Mouse (Mus musculus) layer of hippocampus, postnatal 36 days (tissue): ENCODE measurements around the gene Ralgps2. TPM values are rescaled to one million over a fixed set of nuclear protein-coding genes. Genes with fewer than 3 reads are reported as not detected.

Experiments
- DNase-seq, 2 experiments: peaks; one replicate each; pipeline ENCODE4 v3.0.0; 2022
- total RNA-seq, 2 experiments: library from RNA; stranded (reverse); gene quantifications; 2 replicates each; pipeline ENCODE4 v1.2.3; 2021

Ralgps2 gene
- 10 to 100 TPM; 71.0 to 78.7 TPM for total RNA-seq

DNA sequence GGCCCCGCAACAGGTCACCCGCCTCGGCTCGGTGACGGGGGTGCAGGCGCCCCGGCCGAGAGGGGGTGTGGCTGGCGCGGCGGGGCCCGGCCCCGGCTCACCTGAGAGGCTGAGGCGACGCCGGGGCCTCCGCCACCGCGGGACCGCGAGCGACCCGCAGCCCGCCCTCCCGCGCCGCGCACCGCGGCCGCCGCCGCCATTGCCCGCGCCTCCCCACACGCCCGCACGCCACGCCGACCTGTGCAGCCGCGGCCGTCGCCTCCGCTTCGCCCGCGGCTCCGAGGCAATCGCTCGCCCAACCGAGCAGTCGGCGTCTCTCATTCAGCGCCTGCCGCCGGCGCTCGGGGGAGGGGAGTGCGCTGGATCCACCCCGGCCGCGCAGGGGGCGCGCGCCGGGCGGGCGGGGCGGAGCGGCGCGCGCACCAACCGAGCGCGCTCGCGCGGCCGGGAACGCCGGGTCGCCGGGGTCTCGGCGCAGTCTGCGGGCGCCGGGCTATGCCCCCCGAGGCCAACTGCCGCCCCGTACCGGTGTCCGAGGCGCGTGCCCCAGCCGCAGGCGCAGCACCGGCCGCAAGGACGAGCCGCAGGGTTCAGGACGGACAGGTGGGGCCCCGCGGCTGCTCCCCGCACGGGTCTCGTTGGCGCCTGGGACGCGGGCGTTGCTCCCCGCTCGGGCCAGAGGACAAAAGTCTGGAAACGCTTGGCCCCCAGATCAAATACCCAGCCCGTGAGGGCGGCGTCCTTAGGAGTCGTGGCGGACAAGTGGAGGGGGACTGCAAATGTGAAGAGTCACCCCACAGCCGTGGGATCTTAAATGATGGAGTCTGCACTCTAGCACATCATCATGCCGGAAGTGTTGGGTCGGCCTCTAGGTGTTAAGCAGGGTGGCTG, at the start of gene Ralgps2:
Ralgps2 (minus strand) TSS at position 376 of the 891 bp plus-strand sequence.
- peak; percentile 66 to 67 for DNase-seq

DNA sequence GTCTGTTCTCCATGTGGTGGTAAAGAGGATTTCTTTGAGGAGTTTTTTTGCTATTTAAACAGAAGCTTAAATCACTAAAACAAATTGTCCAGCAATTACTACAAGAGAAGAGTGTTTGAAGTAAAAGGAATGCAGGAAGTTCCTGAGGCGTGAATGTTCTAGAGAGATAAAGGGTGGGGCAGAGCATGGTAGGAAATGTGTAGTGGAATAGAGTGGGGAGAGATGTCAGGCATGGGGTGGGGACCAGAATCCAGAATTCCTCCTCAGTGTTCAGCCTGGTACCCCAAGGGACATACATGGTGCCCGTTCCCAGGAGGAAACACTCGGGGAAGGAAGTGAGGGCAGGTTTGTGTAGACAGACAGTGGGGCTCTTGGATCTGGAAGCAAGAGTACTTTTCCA, 48.1 kb upstream of the Ralgps2 start:
- DNase-seq: no peak

DNA sequence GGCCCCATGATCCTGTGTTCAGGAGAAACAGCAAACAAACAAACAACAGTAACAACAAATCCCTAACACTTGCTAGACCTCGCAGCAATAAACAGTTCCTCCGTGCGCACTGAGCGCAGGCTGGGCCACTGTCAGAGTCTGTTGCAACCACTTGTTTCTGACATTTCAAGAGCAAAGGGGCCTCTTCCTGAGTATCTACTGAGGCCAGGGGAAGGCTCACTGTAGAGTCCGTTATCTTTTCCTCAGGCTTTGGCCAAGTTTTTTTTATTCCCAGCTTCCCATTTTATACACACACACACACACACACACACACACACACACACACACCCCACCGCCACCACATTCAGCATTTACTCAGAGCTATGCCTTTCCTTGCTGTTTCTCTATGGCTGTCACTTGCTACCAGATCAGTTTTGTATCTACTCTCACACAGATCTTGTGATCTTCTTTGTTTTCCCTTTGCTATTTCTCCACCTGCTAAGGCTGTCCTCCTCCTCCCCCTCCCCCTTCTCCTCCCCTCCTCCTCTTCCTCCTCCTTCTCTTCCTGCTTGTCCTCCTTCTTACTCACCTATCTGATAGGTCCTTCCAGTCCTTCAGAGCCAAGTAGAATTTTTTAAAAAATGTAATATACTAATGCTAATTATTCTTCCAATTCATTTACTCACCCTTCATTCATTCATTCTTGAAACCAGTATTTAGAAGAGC, 47.4 kb upstream of the Ralgps2 start:
- no peak for DNase-seq

DNA sequence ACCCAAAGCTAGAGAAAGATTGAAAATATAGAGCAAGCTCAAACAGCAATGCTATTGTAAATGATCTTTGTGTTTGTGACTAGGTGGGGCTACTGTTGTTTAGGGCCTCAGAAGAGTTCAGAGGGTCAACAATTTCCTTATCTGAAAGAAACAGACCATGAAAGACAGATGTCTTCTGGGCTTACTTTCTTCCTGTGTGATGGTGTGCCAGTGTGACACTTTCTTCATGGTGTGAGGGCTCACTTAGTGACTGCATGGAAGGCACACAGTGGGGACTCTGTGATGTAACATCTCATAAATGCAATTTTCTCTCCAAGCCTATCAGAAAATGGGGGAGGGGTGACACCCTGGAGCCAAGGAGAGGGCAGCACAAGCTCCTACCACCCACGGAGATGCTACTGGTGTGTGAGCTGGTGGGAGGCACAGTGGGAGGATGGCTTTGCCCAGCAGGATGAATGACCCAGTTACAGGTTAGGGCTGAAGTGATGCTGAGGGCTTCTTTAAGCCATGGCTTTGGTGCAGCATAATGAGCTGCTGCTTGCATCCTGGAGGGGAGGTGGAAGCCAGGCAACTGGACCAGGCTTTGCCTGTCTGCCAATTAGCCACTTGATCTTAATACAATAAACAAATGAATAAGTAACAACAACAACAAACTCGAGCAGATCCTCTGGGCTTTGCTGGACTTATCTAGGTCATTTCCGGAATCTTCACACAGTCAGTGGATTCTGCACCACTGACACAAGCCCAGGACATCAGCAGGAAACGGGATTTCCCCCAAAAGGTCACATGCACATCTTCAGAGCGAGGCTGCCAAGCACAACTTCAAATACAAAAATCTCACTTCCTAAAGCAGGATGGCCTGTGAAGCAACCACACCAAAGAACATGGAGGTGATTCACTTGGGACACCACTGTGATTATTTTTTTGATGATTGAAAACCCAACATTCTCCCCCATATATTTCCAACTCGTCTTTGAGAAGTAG, 46.5 kb upstream of the Ralgps2 start:
- no peak for DNase-seq

DNA sequence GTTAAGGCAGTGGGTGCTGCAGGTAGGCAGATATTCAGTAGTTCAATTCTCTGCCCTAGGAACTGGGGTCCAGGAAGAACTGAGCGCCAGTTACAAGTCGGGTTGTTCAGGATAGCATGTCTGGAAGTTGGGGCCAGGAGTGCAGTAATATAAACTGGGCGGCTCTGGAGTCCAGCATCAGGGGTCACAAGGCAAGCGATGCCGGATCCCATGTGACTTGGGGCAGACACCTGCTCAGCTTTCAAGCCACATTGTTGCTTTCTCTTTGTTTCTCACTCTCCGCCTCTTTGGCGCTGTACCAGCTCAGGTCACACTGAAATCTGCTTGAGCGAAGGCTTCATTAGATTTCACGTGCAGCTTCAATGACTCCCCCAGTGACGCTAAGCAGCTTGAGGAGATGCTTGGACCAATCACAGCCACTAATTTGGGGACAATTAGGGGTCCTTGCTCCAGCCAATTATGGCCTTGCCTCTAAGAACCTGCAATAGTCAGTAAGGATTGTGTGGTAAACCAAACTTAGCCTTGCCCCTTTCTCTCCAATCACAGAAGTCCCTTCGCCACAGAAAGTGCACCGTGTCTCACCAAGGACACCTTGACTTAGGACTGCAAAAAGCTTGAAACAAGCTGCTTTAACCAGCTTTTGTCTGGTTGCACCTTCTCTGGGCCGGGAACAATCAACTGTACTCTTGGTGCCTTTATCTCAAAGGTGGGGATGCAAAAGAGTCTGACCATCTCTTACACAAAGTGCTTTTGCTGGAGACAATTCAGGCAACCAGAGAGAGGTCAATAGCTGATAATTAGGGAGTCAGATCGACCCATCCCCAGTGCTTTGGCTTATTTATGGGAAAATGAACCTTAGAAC, 43.8 kb upstream of the Ralgps2 start:
- no peak for DNase-seq

DNA sequence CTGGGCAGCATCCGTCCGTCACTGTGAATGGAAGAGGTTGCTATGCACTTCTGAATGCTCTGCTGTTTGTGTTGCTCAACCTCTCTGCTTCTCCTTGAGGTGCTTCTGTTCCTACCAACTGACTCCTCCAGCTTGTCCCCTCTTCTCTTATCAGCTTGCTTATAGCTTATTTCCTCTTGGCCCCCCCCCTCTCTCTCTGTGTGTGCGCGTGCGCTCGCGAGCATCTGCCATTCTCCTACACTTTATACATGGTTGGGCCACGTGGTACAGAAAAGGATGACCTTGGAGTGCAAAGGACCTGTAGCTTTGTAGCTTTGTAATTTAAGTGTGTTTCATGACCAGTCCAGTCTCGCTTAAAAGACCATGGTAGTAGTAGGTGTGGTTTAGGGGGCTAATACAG, 42.5 kb upstream of the Ralgps2 start:
- DNase-seq: no peak

DNA sequence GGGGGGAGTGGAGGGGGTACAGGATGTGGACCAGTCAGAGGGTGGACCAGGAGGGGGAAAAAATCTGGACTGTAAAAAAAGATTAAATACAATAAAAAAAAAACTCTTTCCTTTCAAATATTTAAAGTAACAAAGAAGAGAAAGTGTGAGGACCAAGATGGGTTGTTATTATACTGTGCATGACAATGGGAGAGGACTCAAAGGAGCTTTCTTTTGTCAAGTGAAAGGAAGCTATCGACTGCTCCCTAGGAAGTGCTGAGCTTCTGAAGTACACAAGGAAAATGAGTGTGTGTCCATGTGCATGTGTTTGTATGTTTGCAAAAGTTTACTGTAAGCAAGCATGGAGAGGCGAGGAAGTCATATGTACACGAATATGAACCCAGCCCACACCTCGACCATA, 40.3 kb upstream of the Ralgps2 start:
- no peak for DNase-seq

DNA sequence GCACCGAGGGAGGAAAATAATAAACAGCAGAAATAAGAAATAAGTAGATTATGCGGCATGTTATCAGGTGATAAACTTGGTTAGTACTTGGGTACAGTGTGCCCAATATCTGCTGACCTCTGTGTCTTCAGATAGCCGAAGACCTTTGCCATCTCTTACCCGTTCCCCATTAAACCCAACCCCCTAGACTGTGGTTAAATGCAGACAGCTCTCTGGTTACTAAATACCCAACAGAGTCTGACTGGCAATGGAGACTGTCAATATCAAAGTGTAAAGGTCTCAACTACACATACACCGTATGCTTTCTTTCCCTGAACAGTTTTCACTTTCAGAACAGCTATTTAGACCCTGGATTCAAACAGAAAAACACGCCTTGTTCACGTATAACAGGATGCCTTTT, 39.2 kb upstream of the Ralgps2 start:
- DNase-seq: no peak

DNA sequence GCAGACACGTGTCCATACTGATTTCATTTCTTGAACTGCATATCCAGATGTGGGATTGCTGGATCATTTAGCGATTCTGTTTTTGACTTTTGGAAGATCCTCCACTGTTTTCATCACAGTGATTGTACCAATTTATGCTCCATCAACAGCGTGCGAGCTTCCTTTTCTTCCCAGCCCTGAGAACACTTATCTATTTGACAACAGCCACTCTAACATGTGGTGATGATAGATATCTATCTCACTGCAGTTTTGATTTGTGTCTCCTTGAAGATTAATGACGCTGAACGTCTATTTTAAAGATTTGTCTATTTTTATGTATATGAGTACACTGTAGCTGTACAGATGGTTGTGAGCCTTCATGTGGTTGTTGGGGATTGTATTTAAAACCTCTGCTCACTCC, 34.4 kb upstream of the Ralgps2 start:
- DNase-seq: no peak

DNA sequence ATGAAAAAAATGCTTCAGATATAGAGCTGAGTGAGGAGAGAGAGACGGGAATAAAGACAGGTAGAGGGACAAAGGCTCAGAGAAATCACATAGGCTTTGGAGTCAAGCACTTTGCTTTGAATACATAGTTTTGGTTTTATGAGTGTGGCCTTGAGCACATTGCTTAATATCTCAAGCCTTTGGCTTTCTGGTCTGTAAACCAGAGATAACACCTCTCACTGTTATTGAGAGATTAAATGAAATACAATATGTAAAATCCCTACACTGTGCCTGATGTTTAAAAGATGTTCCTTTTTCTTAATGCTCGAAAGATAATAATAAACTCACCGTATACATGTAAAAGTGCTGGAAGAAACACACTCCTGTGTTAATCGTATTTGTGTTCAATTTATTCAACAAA, 33.0 kb upstream of the Ralgps2 start:
- no peak for DNase-seq

DNA sequence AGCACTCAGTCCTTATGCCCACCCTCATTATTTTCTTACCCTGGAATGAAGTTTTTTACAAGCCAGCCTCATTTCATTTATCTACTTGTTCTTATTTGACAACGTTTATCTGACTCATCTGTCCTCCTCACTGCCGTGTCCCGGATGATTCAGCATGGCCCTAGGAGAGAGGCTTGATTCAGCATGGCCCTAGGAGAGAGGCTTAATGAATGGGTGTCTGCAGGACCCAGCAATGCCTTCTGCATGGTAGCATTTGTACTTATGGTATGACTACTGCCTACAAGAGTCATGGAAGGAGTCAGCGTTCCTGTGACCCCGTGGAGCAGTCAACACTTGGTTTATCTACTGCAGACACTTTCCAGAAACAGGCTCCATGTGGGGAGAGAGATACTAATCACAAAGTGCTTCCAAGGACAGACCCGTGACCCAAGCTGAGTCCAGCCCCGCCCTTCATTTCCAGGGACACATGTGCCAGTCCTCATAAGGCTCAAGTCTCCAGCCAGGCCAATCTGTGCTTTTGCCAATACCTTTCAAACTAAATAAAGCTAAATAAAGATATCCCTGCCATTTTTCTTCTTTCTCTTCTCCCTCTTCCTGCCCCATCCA, 31.9 kb upstream of the Ralgps2 start:
- no peak for DNase-seq

DNA sequence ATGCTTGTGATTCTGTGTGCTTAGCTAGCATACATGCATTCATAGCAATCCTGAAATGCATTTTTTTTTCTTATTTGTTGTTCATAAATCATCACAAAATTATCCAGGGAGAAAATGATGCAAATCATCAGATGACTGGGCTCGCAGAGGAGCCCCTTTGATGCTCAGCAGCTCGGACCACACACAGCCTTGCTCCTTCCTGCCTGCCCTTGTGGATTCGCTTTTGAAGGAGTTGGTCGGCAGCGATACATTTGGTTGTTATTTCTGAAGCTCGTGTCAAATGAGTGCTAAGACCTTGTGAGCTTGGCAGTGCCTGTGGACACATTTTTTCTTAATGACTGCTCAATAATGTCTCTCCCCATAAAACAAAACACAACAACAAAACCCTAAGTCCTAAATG, 31.2 kb upstream of the Ralgps2 start:
- DNase-seq: no peak

DNA sequence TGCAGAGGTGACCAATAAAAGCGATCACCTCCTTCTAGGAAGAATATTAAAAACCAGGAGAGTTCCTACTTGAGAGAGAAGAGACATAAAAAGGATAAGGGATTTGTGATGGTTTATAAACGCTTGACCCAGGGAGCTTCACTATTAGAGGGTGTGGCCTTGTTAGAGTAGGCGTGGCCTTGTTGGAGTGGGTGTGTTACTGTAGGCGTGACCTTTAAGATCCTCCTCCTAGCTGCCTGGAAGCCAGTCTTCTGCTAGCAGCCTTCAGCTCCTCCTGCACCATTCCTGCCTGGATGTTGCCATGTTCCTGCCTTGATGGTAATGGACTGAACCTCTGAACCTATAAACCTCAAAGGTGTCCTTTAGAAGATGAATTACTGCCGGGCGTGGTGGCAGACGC, 28.7 kb upstream of the Ralgps2 start:
- no peak for DNase-seq

DNA sequence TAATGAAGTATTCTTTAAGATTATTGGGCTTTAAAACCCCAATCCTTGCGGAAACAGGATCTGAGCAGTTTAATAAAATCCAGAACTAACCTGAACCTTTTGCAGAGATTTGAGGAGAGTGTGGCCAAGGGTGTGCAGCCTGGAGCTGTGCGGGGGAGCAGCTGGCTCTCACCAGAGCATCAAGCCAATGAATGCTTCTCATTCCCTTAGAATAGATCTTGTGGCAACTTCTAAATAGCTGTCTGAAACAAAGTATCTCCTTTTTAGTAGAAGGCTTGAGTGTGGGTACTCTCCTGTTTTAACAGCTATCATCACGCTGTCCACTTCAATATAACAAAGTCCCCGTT, 25.1 kb upstream of the Ralgps2 start:
- DNase-seq: no peak

DNA sequence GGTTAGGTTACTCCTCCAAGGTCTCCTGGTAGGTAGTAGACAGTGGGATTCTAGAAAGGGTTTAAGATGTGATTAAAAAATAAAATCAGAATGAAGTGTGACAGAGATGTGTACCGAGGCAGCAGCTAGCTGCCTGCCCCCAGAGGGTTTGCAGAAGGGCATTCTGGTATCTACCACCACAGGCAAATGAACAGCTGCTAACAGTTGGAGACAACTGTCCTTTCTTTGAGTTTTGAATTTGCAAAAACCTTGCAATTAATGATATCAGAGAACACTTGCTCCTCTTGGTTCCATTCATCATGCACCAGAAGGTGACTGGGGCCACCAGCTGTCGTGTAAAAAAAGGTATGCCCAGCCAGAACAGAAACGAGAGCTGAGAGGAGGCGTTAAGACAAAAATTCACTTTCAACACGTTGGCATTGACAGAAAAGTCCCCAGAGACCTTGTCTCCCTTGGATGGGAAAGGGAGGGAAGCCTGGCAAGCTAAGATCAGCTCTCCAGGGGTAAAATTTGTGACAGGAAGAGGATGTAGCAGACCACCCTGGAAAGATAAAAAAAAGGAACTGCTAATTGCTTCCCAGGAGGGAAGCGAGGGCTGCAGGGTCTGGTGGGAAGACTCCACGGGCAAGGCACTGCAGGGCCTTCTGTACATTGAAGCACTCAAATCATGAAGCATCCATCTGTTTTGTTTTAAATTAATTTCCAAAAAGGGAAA, 24.6 kb upstream of the Ralgps2 start:
- no peak for DNase-seq

DNA sequence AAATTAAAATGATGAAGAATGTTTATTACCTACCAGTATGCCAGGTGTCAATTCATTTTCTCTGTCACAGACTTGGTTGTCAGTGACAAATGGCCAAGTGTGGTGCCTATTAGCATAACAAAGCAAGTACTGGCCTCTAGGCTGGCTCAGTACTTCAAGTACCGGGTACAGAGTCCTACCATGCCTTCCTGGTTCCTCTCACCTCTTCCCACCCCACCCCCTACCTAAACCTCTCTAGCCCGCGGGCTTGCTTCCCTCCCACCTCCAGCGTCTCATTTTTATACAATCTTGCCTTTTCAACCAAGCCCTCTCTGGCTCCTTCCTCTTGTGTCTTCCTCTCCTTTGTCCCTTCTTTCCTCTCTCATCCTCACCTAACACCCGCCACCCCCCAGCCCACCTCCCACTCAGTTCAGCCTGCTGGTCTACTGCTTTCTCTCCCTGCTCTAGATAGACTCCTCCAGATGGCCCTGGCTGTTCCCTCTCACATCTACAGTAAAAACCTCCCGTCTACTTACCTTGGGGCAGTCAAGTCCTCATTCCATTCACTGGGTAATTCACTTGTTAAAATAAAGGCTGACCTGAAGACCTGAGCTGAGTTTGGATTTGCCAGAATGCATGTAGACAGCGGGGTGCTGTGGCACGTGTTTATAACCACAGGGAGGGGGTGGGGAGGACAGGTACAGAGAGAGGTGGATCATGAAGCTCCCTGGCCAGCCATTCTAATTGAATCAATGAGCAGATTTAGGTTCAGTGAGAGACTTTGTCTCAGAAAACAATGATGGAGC, 22.2 kb upstream of the Ralgps2 start:
- DNase-seq: no peak

DNA sequence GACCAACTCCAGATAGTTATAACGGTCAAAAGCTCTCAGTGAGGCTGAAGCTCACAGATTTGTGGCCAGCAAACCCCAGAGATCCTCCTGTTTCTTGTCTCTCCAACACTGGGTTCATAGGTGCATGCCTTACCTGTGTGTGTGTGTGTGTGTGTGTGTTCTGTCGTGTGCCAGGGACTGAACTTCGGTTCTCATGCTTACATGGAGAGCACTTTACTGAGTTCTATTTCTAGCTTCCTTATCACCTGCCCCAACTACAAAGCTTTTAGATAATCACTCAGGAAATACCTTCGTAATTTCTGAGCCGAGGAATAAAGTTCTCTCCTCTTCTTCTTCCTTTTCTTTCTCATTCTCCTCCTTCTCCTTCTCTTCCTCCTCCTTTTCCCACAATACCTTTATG, 19.6 kb upstream of the Ralgps2 start:
- no peak for DNase-seq

DNA sequence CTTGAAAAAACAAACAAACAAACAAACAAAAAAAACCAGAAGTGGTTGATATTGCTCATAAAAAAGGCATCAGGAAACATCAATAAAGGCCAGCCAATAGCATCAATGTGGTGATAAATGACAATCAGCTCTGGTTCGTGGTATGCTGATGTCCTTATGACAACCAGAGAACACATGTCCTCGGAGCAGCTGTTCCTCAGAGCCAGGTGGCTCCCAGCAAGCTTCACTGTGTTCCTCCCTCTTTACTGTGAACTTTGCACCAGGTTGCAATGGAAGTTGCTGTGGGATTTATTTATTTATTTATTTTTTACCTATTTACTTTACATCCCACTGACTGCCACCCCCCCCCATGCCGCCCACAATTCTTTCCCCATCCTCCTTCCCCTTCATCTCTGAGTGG, 17.9 kb upstream of the Ralgps2 start:
- DNase-seq: no peak

DNA sequence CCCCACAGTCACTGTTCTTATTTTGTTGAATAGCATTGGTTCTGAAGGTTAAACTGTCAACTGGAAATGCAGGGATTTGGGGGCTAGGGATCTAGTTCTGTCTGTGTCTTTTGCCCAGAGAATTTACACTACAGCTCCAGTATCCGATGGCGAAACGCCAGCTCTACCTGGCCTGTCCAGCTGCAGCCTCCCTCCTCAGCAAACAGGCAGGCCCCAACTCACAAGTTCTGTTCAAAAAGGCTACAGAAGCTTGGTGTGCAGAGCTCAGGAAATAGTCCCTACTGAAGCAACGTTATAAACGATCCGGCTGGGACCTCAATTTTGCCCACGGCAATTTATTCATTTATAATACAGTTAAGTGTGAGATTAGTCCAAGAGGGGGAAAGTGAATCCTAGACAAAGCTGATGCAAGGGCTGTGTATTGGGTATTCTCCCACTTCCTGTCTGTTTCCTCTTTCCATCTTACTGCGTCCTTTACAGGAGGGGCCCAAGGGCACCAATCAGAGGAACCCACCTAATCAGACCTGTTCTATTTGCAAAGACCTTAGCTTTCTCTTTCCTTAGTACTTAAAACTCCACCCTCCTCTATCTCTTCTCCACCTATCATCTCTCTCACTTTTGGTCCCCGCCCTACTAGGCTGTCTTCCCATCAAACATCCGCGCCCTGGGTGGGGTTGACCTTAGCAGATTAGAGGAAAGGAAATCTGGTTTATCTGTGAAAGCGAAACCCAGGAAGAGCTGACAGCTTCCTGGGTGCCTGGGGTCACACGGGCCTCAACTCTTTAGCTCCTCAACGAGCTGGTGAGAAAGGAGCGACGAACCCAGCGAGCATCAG, 16.7 kb upstream of the Ralgps2 start:
- DNase-seq: no peak
